Mouse (Mus musculus) lung, adult 2 months (tissue): ENCODE measurements around the gene Snx25.

Source experiments
- CTCF ChIP-seq: fragments of 200-500 bp; IDR thresholded peaks from 2 replicates; pipeline ENCODE4 v1.5.1; 2011; ENCODE audit warnings: mild to moderate bottlenecking, low read length, control low read depth; ENCODE audit not compliant: insufficient read depth
- POLR2A ChIP-seq: fragments of 200-500 bp; IDR thresholded peaks from 2 replicates; pipeline ENCODE4 v1.6.1; 2011; ENCODE audit warnings: low read depth, mild to moderate bottlenecking, control low read depth, low read length, borderline replicate concordance; ENCODE audit errors: extremely low read depth

- TF ChIP-seq CTCF (no peak), POLR2A (no peak)
Observed at GRCm38 (mm10) chr8:46103434-46103833, 48.5 kb downstream of the Snx25 start.
